Mouse (Mus musculus) hindbrain, postnatal 0 days (tissue): ENCODE measurements around the gene Bsn. TPM values are rescaled to one million over a fixed set of nuclear protein-coding genes. Genes with fewer than 3 reads are reported as not detected.
A peak's percentile ranks its signal among the peaks of the same experiment; 100 is the strongest.

Experiments
- ATAC-seq: fragments of 200-750 bp; cut with Nextera tagmentation; 2 replicates; pipeline ENCODE4 v1.8.0; 2017; ENCODE audit warnings: mild to moderate bottlenecking, moderate TSS enrichment, moderate library complexity
- DNase-seq: peaks from one replicate; pipeline ENCODE4 v3.0.0-alpha.2; 2015; ENCODE audit warnings: low spot score
- H3K27ac ChIP-seq: fragments of 300-500 bp; sonication (generic); 2 replicates; pipeline ENCODE4 v1.5.1; 2014; ENCODE audit warnings: mild to moderate bottlenecking
- H3K27me3 ChIP-seq: fragments of 300-500 bp; sonication (generic); 2 replicates; pipeline ENCODE4 v1.6.1; 2014; ENCODE audit warnings: low read length, mixed read lengths; ENCODE audit not compliant: insufficient read depth
- H3K36me3 ChIP-seq: fragments of 300-500 bp; sonication (generic); 2 replicates; pipeline ENCODE4 v1.6.1; 2014; ENCODE audit warnings: low read length, mixed read lengths; ENCODE audit not compliant: insufficient read depth
- H3K4me1 ChIP-seq: fragments of 300-500 bp; sonication (generic); 2 replicates; pipeline ENCODE4 v1.6.1; 2014; ENCODE audit warnings: antibody characterized with exemption, low read length, mixed read lengths; ENCODE audit not compliant: insufficient read depth
- H3K4me2 ChIP-seq: fragments of 300-500 bp; sonication (generic); 2 replicates; pipeline ENCODE4 v1.6.1; 2014; ENCODE audit warnings: low read depth, mild to moderate bottlenecking, low read length, moderate library complexity, mixed read lengths
- H3K4me3 ChIP-seq: fragments of 300-500 bp; sonication (generic); 2 replicates; pipeline ENCODE4 v1.5.1; 2014; ENCODE audit warnings: low read length
- H3K9ac ChIP-seq: fragments of 300-500 bp; sonication (generic); replicated peaks from 2 replicates; pipeline ENCODE4 v1.6.1; 2014; ENCODE audit warnings: mild to moderate bottlenecking, low read length, moderate library complexity, mixed read lengths
- H3K9me3 ChIP-seq: fragments of 300-500 bp; sonication (generic); 2 replicates; pipeline ENCODE4 v1.6.1; 2016; ENCODE audit warnings: low read length, mixed read lengths
- CTCF ChIP-seq: IDR thresholded peaks from 2 replicates; pipeline ENCODE4 v1.5.1; 2016; ENCODE audit warnings: antibody characterized with exemption, control low read depth, low read depth
- WGBS: fragments of 180-500 bp; shearing (Covaris S2); extraction: QIAGEN DNeasy Blood & Tissue Kit; methylation state at CpG from one replicate; pipeline ENCODE4 v1.1.7; 2014; 5-methylcytosine and 5-hydroxymethylcytosine counted together
- polyA plus RNA-seq: library from polyadenylated mRNA; unstranded; fragments of >200 nt; fragmentation: Nextera tagmentation; extraction: Ambion mirVana; gene quantifications from 2 replicates; pipeline ENCODE4 v1.2.1, GENCODE M21; 2015
- total RNA-seq: library from RNA; depleted of rRNA; stranded (reverse); fragments of >200 nt; gene quantifications from 2 replicates; pipeline ENCODE4 v1.2.3, GENCODE M21; 2014

Gene Bsn
- total and polyA plus RNA-seq, 2 experiments from 2014 or later = 7.4 to 53.9 TPM

DNA sequence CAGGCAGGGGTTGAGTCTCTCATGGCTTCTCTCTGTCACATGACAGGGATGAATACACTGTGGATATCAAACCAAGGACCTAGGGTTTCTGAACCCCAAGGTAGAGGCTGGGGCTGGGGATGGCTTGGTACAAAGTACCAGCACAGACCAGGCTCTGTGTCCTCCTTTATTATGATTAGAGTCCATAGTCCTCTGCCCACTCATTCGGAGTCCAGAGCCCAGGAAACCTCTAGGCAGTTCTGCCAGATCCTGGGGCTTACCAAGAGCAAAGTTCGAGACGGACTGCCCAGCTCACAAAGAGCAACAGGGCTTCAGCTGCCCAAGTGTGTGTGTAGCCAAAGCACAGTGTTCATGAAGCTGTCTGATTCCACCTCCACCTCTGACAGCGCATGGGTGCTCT lies 104.9 kb downstream of the Bsn start:
- Histone ChIP-seq H3K9ac (no peak overlapping the region), H3K27ac (no peak overlapping the region), H3K4me3 (no peak overlapping the region), H3K4me2 (no peak overlapping the region), H3K36me3 (peaks cover 59% of the 10 kb centered on the region), H3K9me3 (no peaks in the 10 kb centered on the region), H3K4me1 (0 out of 2 replicates have a peak, but pooled peaks cover 6% of the 10 kb centered on the region), H3K27me3 (peaks cover 12% of the 10 kb centered on the region; the same call in 1 of the 2 replicates)
- WGBS = 93% methylated on average over 4 of the region's 4 CpGs
- ATAC-seq = no peak
- no peak for DNase-seq
- TF ChIP-seq CTCF = no peak

DNA sequence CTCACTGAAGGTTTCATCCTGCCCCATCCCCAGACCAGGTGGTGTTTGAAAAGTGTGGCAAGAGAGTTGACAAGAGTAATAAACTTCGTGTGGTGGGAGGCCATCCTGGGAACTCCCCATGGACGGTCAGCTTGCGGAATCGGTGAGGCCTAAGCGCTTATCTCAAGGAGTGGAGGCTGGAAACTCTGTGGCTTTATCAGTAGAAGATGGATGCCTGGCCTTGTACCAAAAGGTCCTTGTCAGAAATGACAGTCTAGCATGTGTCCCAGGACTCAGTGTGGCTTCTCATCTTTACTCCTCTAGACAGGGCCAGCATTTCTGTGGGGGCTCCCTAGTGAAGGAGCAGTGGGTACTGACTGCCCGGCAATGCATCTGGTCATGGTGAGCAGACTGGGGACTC lies 106.6 kb downstream of the Bsn start:
- peaks cover 42% of the 10 kb centered on the region for H3K36me3 ChIP-seq

DNA sequence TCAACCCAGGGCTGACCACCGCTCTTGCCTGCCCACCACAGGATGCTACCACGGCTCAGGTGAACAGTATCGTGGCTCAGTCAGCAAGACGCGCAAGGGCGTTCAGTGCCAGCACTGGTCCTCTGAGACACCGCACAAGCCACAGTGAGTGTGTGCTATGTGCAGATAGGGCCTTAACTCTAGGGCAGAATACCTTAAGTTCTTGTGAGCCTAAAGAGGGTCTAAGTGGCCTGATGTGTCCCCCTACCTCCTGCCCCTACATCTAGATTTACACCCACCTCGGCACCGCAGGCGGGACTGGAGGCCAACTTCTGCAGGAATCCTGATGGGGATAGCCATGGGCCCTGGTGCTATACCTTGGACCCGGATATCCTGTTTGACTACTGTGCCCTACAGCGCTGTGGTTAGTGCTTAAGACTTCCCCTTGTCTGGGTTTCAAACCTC lies 107.2 kb downstream of the Bsn start, which contains the start of gene Rnf123:
TSS of gene Rnf123 (minus strand) at position 359 of the 444 bp plus-strand sequence.
- TF ChIP-seq CTCF = no peak
- 32% methylated on average over 12 of the region's 12 CpGs for WGBS
- DNase-seq = no peak
- peaks cover 38% of the 10 kb centered on the region for H3K36me3 ChIP-seq
- H3K27me3 ChIP-seq = peaks cover 12% of the 10 kb centered on the region; the same call in 1 of the 2 replicates
- ATAC-seq = no peak
- H3K4me2 ChIP-seq = peak within 1 kb of the TSS; percentile 42
- peaks cover 13% of the 10 kb centered on the region for H3K4me1 ChIP-seq
- H3K9ac ChIP-seq = peak within 1 kb of the TSS; percentile 30; the same call in 1 of the 2 replicates
- peak within 1 kb of the TSS; percentile 16 for H3K4me3 ChIP-seq
- H3K27ac ChIP-seq = no peak within 1 kb of the TSS
- H3K9me3 ChIP-seq = no peaks in the 10 kb centered on the region

More for the DNA sequence above, 106.6 kb downstream of the Bsn start:
- no peak for ATAC-seq
- Histone ChIP-seq H3K9ac (no peak overlapping the region), H3K27me3 (peaks cover 12% of the 10 kb centered on the region; the same call in 1 of the 2 replicates), H3K9me3 (no peaks in the 10 kb centered on the region), H3K4me3 (no peak overlapping the region), H3K4me2 (no peak overlapping the region), H3K4me1 (peaks cover 8% of the 10 kb centered on the region), H3K27ac (no peak overlapping the region)
- WGBS = 83% methylated on average over 6 of the region's 6 CpGs
- no peak for TF ChIP-seq CTCF
- no peak for DNase-seq

DNA sequence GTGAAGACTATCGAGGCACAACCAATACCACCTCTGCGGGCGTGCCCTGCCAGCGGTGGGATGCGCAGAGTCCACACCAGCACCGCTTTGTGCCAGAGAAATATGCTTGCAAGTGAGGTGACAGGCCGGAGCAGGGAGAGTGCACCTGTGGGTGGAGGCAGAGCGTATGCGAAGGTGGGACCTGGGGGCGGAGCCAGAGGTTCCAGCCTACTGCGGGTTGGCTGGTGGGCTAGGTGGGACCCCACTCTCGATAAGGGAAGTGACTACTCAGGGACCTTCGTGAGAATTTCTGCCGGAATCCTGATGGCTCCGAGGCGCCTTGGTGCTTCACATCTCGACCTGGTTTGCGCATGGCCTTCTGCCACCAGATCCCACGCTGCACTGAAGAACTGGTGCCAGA lies 107.6 kb downstream of the Bsn start:
- 7% methylated on average over 18 of the region's 19 CpGs for WGBS
- Histone ChIP-seq H3K27ac (no peak overlapping the region), H3K27me3 (peaks cover 12% of the 10 kb centered on the region; the same call in 1 of the 2 replicates), H3K4me3 (peak overlapping the region; percentile 16), H3K4me1 (peaks cover 18% of the 10 kb centered on the region), H3K36me3 (peaks cover 37% of the 10 kb centered on the region), H3K4me2 (peak overlapping the region; percentile 42), H3K9ac (peak overlapping the region; percentile 30; the same call in 1 of the 2 replicates), H3K9me3 (no peaks in the 10 kb centered on the region)
- DNase-seq = peak; percentile 27
- ATAC-seq = no peak
- no peak for TF ChIP-seq CTCF

DNA sequence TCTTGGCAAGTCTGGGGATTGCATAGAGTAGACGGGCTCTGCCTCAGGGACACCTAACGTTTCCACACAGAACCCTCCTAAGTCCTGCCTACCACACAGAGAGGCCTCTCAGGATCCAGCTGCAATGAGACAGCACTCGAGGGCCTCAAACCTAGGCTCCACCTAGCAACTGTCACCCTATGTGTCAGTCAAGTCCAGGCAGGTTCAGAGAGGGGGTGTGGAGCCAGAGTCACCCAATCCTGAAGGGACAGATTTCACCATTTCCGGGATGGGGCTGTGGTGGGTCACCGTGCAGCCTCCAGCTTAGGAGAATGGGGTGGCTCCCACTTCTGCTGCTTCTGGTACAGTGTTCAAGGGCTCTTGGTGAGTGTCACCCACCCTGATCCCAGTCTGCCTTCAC lies 110.0 kb downstream of the Bsn start, which contains the start of gene Mst1:
TSS of gene Mst1 (plus strand) at position 269 of the 400 bp plus-strand sequence.
- no peak for TF ChIP-seq CTCF
- Histone ChIP-seq H3K9me3 (no peaks in the 10 kb centered on the region), H3K4me2 (peak within 1 kb of the TSS; percentile 73), H3K27ac (peak within 1 kb of the TSS; percentile 45; the same call in 1 of the 2 replicates), H3K27me3 (peaks cover 12% of the 10 kb centered on the region; the same call in 1 of the 2 replicates), H3K36me3 (peaks cover 13% of the 10 kb centered on the region; the same call in 1 of the 2 replicates), H3K4me3 (peak within 1 kb of the TSS; percentile 67), H3K4me1 (peaks cover 18% of the 10 kb centered on the region), H3K9ac (peak within 1 kb of the TSS; percentile 94)
- ATAC-seq (no peak; the same call in 1 of the 2 replicates), DNase-seq (no peak)
- WGBS = 77% methylated on average over 5 of the region's 5 CpGs

DNA sequence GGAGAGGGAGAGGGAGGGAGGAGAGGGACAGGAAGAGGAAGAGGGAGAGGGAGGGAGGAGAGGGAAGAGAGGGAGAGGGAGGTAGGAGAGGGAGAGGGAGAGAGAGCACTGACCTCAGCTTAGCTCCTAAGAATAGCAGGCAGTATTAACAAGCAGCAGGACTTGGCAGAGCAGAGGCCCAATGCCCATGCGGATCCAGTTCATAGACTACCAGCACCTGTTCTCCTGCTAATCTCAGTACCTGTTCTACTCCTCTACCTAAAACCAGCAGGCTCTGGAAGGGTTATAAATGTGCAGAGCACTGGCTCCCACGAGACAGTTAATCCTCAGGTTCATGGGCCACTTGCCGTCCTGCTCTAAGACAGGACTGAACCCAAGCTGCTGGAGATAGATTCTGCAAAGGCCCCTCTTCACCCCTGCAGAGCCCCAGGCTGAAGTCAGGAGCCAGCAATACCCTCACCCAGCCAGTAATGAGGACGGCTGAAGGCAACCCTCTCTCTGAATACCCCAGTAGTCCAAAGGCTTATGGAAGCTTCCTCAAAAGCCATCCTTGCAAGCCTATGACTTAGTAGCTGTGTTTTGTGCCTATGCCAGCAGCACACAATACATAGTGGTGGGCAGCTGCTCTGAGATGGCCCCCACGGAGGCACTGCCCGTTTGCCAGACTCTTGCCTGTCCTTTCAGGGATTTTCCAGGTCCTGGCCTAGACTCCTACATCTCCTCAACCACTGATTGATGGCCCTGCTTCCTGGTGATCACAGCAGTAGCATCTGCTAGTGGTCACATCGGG lies 116.8 kb downstream of the Bsn start:
- TF ChIP-seq CTCF = no peak

More for the DNA sequence above, 116.8 kb downstream of the Bsn start:
- 0 out of 2 replicates have a peak overlapping the region, but pooled peaks have one; percentile 28 for H3K9ac ChIP-seq
- no peaks in the 10 kb centered on the region for H3K9me3 ChIP-seq
- peaks cover 8% of the 10 kb centered on the region for H3K4me1 ChIP-seq
- 63% methylated on average over 7 of the region's 7 CpGs for whole genome bisulfite sequencing
- no peak overlapping the region for H3K4me3 ChIP-seq
- H3K27me3 ChIP-seq = no peaks in the 10 kb centered on the region
- H3K4me2 ChIP-seq = no peak overlapping the region
- peaks cover 19% of the 10 kb centered on the region for H3K36me3 ChIP-seq
- no peak overlapping the region for H3K27ac ChIP-seq
- DNase-seq (no peak), ATAC-seq (no peak)
